Mouse (Mus musculus) mature B cell (primary cell): ENCODE measurements around the gene Drd5.

Experiments used
- in situ Hi-C: fragments of 300-500 bp; cut with MboI; formaldehyde crosslinking; loops from 2 replicates; pipeline ENCODE4 v1.14.3; 2019

Drd5 gene

DNA sequence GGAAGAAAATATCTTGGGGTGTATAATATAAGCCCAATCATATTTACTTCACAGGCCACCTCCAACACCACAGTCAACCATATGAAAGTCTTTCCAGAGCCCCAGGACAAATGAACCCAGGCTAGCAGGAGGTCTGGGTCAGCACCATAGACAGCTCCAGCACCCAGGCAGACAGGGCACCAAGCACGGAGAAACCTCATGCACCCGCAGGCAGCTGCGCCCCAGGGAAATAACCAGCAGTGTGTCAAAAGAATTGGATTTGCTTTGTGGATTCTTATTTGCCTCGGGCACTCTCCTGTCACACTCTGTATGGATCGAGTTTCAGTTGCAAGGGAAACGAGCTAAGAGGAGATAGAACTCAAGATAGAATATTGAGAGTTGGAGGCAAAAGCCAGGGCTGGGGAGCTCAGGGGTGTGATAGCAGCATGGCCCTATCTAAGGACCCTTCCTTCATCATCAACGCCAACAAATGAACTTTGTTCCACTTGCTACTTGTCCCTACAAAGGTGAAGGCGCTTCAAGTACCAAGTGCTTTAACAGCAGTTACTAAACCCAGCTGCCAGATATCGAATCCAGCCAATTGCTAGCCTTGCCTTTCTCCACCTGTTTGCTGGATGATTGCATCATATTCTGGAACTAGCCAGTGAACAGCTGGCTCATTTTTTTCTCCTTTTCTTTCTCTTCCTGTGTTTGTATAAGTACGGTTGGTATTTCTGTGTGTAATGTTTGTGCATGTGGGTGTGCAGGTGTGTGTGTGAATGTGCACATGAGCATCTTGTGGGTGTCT lies 27.7 kb downstream of the Drd5 start:
- in situ Hi-C loops, result no loop called here

GRCm38 (mm10) chr5:38350351-38350929 lies 31.3 kb downstream of the Drd5 start:
- in situ Hi-C loops, result no loop called here

DNA sequence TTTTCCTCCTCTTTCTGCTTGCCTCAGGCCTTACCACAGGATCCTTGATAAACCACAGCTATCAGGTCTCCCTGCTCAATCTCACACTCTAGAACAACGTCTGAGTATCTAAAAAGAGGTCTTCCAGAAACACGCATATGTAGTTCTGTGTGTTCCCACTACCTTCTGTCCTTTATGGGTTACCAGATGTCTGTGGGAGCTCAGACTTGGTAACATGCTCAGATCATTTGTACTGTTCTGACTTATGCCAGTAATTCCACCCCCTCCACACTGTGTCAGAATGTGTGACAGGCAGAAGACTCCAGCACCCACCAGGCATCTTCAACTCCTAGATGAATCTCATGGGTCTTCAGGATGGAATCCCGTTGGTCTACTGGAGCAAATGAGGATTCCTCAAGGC lies 37.8 kb downstream of the Drd5 start:
- in situ Hi-C loops, result no loop called here

DNA sequence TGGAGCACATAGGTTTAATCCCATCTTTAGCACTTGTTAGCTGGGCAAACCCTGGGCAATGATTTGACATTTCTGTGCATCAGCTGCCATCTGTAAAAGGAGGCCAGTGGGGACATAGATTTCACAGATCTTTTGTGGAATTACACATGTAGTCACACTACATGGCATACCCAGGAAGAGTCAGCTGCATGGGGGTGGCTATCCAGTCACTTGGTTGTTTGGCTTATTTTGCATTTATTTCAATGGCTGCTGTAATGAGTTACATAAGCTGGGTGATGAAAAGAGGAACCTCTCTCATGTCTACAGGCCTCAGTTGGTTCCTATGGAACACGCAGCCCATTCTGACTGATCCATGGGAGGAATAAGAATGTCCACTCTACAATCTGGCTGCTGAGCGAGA lies 40.5 kb downstream of the Drd5 start:
- in situ Hi-C loops, result no loop called here

GRCm38 (mm10) chr5:38364396-38364795 lies 45.2 kb downstream of the Drd5 start:
- in situ Hi-C loops, result no loop called here

DNA sequence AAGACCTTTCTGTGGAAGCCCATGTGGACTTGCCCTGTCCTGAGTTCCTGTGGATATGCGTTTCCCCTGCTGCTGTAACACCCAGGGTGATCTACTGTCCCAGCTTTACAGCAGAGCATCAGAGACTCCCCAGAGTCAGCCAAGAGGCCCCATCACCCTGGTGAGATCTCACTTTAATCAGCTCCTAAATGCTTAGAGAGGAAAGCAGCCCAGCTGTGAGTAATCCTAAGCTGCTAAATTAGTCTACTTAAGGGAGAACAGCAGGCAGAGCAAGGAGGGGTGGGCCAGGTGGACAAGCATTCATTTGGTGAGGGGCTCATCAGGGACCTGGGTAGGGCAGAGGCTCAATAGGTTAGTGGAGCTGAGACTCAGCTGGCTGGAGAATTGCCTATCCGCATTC lies 46.4 kb downstream of the Drd5 start:
- in situ Hi-C loops, result no loop called here

- in situ Hi-C loops, result no loop called here
These were observed 47.7 kb downstream of the Drd5 start for GRCm38 (mm10) chr5:38366650-38367470.

- in situ Hi-C loops, result no loop called here
These were observed 52.1 kb downstream of the Drd5 start for GRCm38 (mm10) chr5:38371308-38371707.
